Mouse (Mus musculus): ENCODE data around the gene Fbxw19. TPM values are rescaled to one million over a fixed set of nuclear protein-coding genes. Genes with fewer than 3 reads are reported as not detected.
"Not testable (repeated sequence)": the region's sequence is repeated elsewhere in the genome, so short reads cannot be mapped to it uniquely, and the experiment has no call there.

Gene Fbxw19
- total RNA-seq (2021): not detected
- long read RNA-seq, experiment 1: 0 reads
- long read RNA-seq, experiment 2: 0 reads

GRCm38 (mm10) chr9:109495775-109496174, at the start of gene Fbxw19:
Gene Fbxw19 (minus strand): TSS chr9:109495875.
- DNase-seq; H3K27ac ChIP-seq; H3K4me3 ChIP-seq; intact Hi-C loops (cut with DNase I): not testable (repeated sequence)

DNA sequence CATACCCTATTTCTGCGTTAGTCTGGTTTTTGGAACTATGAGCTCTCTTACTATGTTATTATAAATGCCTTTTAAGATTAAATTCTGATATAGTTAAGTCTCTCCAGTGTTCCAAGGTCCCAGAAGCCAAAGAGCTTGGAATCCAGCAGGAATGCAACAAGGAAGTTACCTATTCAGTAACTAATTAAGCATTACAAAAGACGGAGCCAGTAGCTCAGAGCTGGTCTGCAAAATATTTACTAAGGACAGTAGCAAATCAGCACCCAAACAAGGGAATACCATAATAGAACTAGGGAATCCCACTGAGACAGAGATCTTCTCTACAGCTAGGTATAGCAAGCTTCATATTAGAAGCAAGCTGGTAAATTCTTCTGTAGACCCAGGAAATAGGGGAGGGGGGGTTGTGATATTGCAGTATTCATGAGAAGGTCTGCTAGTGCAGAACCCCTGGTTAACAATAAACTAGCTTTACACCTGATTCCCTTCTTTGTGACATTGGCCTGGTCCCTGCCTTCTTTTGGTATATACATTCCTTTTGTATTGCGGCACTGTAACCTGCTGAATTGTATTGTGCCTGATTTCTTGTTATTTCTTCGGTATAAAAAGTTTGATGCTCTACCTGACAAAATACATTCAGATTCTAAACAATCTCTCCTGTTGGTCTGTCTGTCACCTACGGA, 27.9 kb upstream of the Fbxw19 start:
- Histone ChIP-seq H3K27ac (no peak overlapping the region), H3K4me3 (no peak overlapping the region)
- intact Hi-C loops (cut with DNase I): no loop called here
- DNase-seq: no peak
- no peak for TF ChIP-seq CTCF (IDR thresholded peaks at IDR 0.05)

DNA sequence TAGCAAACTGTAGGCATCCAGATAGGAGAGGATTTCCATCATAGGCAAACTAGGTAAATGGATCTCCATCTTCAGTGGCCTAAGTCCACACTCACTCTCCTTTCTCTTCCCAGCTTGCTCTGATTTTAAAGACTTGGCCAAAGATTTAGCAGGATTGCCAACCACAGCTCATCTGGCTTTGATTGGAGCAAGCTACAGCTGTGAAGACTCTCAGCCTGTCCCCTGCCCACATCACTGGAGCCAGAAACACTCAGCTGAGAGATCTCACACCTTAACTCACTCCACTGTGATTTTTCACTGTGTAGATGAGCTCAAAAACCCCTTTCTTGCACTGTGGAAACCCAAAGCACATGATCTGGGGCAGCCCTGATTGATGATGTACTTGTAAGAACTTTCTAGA, 46.6 kb downstream of the Fbxw19 start, which contains the start of gene Fbxw16:
Gene Fbxw16 (minus strand): TSS at position 101 of the 400 bp plus-strand sequence.
- Histone ChIP-seq H3K27ac (no peak within 1 kb of the TSS), H3K4me3 (no peak within 1 kb of the TSS)
- TF ChIP-seq CTCF (IDR thresholded peaks at IDR 0.05): no peak
- intact Hi-C loops (cut with DNase I): no loop called here
- DNase-seq: no peak

DNA sequence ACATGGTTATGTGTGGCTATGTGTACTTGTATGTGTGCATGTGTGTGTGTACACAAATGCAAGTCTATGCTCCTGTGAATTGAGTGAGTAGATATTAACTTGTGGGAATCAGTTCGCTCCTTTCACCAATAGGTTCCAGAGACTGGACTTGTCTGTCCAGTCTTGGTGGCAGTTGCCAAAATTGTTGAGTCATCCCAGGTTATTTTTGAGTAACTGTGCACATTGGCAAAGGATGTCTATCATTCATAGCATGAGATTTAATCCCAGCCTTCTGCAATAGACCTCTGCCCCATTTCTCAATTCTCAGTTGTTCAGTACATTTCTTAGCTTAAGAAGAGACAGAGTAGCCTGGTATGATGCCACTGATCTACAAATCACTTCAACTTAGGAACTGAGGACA, 62.7 kb downstream of the Fbxw19 start:
- TF ChIP-seq CTCF (IDR thresholded peaks at IDR 0.05): no peak
- Histone ChIP-seq H3K4me3 (no peak overlapping the region), H3K27ac (no peak overlapping the region)
- intact Hi-C loops (cut with DNase I): no loop called here
- DNase-seq: no peak

Other genes starting within 250 kb of the Fbxw19 start
- not detected for gene Fbxw14, start 208.2 kb downstream of the Fbxw19 start, total RNA-seq (2021)
- not detected for gene Fbxw28, start 156.2 kb downstream of the Fbxw19 start, total RNA-seq (2021)
- not detected for gene Fbxw22, start 91.6 kb downstream of the Fbxw19 start, total RNA-seq (2021)
- gene Fbxw16, start 46.7 kb downstream of the Fbxw19 start, total RNA-seq (2021): not detected
- not detected for gene Fbxw15, start 72.4 kb upstream of the Fbxw19 start, total RNA-seq (2021)
- gene Fbxw24, start 130.2 kb upstream of the Fbxw19 start, total RNA-seq (2021): not detected
- gene Fbxw25, start 168.8 kb upstream of the Fbxw19 start, total RNA-seq (2021): not detected
- not detected for gene Fbxw18, start 206.8 kb upstream of the Fbxw19 start, total RNA-seq (2021)

Measured in gastrocnemius, adult 2 months (tissue).